Mouse (Mus musculus): ENCODE data around the gene Gp1ba.

DNA sequence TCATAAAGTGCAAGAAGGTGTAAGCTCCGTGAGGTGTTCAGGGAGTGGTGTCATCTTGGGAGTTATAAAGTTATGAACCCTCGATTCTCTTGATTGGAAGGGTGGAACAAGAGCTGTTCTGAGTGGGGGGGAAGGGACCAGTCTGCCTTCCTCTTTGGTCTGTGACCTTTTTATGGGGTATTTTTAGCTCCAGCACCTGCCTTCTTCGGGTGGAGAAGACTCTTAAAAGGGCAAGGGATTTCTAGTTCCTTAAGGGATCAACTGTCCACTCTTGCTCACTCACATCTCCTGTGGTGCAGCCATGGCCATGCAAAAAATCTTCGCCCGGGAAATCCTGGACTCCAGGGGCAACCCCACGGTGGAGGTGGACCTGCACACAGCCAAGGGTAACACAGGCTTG, 18.7 kb downstream of the Gp1ba start:
- no peak for TF ChIP-seq EP300 (IDR thresholded peaks at IDR 0.05; ENCODE audit: low read depth in 1 of 2, low read length in 2 of 2)
- no peak for TF ChIP-seq CTCF (IDR thresholded peaks at IDR 0.05 in 2 of 3, conservative IDR thresholded peaks at IDR 0.05 in 1 of 3; ENCODE audit: control insufficient read depth in 1 of 3, insufficient read depth in 1 of 3, low read depth in 2 of 3, low read length in 3 of 3, poor library complexity in 1 of 3, severe bottlenecking in 1 of 3)
- TF ChIP-seq GABPA (IDR thresholded peaks at IDR 0.05; ENCODE audit: low read depth, low read length) = no peak
- TF ChIP-seq ETS1 (IDR thresholded peaks at IDR 0.05; ENCODE audit: low read depth, low read length) = no peak
- TF ChIP-seq MAX (IDR thresholded peaks at IDR 0.05; ENCODE audit: low read length) = no peak
- TF ChIP-seq POLR2A (IDR thresholded peaks at IDR 0.05; ENCODE audit: control insufficient read depth in 1 of 2, insufficient read depth in 1 of 2, low read depth in 1 of 2, low read length in 2 of 2, poor library complexity in 1 of 2) = no peak
- no peak for TF ChIP-seq TAL1 (IDR thresholded peaks at IDR 0.05; ENCODE audit: low read length)
- no peak for TF ChIP-seq MXI1 (IDR thresholded peaks at IDR 0.05; ENCODE audit: low read depth, low read length)
- TF ChIP-seq NRF1 (IDR thresholded peaks at IDR 0.05; ENCODE audit: insufficient read depth, low read depth, low read length, poor library complexity, severe bottlenecking) = no peak
- TF ChIP-seq MAFK (IDR thresholded peaks at IDR 0.05; ENCODE audit: borderline replicate concordance, low read depth, low read length) = no peak
